Comparison of ENCODE assay signal across 9 mouse cellular contexts in the genomic region with DNA sequence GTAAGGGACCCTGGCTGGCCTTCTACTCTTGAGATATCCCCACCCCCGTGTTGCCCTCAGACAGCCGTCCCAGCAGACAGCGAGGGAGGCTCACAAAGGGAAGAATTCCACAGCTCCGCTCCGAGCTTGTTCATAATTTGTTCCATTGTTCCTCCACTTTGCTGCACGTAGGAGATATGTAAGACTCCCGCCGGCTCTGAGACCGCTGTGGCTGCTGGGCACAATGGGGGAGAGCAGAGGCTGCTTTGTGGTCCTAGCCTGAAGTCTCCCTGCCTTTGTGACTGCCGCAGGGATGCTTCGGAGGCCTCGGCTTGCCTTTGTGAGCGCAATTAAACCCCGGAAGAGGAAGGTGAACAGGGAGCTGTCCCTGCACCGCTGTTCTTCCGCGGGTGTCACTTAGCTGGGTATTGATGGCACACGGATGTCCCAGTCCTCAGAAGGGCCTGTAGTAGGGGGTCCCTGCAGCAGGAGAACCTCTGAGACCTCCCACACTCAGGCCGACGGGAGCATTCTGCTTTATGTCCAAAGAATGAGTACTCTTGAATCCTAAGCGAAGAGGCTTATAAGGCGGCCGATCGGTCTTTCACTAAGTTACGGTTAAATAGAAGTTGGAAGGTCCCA.
A peak's percentile ranks its signal among the peaks of the same experiment; 100 is the strongest.
DNase-seq lines count a peak whose midpoint lies in the region; ATAC-seq lines count a peak whose summit lies in the region.
"Had no signal": no experiment of that assay in that cellular context is flagged by ENCODE, and none has a peak within 500 bp of the region (broad histone marks: within the 10 kb centered on the region; RNA-seq: fewer than 3 reads in every experiment).

No protein-coding gene starts in this region.

- intact Hi-C loops in left cerebral cortex, postnatal 14 days (cut with DNase I) = no loop called here

- no peaks in the 10 kb centered on the region for H3K36me3 ChIP-seq in liver, embryonic 11.5 days (ENCODE audit: control insufficient read depth, insufficient read depth, low read length)
- no peaks in the 10 kb centered on the region for H3K36me3 ChIP-seq in liver, embryonic 12.5 days
- H3K36me3 ChIP-seq in forebrain, embryonic 12.5 days (replicated peaks) = no peaks in the 10 kb centered on the region
- H3K36me3 ChIP-seq in limb, embryonic 13.5 days = no peaks in the 10 kb centered on the region
- no peaks in the 10 kb centered on the region for H3K36me3 ChIP-seq in stomach, embryonic 16.5 days (ENCODE audit: control insufficient read depth, insufficient read depth, low read length)

- no peaks in the 10 kb centered on the region for H3K9me3 ChIP-seq in liver, embryonic 11.5 days (ENCODE audit: control insufficient read depth, low read length)
- no peaks in the 10 kb centered on the region for H3K9me3 ChIP-seq in liver, embryonic 12.5 days (replicated peaks)
- no peaks in the 10 kb centered on the region for H3K9me3 ChIP-seq in forebrain, embryonic 12.5 days
- no peaks in the 10 kb centered on the region for H3K9me3 ChIP-seq in limb, embryonic 13.5 days
- H3K9me3 ChIP-seq in stomach, embryonic 16.5 days (replicated peaks; ENCODE audit: control insufficient read depth, low read length) = no peaks in the 10 kb centered on the region

- no peak for ATAC-seq in liver, embryonic 11.5 days (replicated peaks; ENCODE audit: low FRiP score)
- ATAC-seq in liver, embryonic 12.5 days = no peak
- ATAC-seq in forebrain, embryonic 12.5 days (ENCODE audit: low FRiP score) = 0 out of 2 replicates have a peak, but pooled peaks have one; percentile 36
- ATAC-seq in limb, embryonic 13.5 days (ENCODE audit: low FRiP score, low read depth) = peak; percentile 48; the same call in 1 of the 2 replicates
- ATAC-seq in stomach, embryonic 16.5 days (ENCODE audit: insufficient read depth, low FRiP score) = no peak
- ATAC-seq in megakaryocyte, adult 5-6 weeks (ENCODE audit: poor library complexity, severe bottlenecking) = no peak

- no peaks in the 10 kb centered on the region for H3K4me1 ChIP-seq in liver, embryonic 11.5 days (replicated peaks; ENCODE audit: control insufficient read depth, insufficient read depth, low read length)
- H3K4me1 ChIP-seq in liver, embryonic 12.5 days = no peaks in the 10 kb centered on the region
- peaks cover 30% of the 10 kb centered on the region for H3K4me1 ChIP-seq in forebrain, embryonic 12.5 days
- peaks cover 12% of the 10 kb centered on the region for H3K4me1 ChIP-seq in limb, embryonic 13.5 days
- peaks cover 5% of the 10 kb centered on the region; the same call in 1 of the 2 replicates for H3K4me1 ChIP-seq in stomach, embryonic 16.5 days (ENCODE audit: control insufficient read depth, insufficient read depth, low read length)
- H3K4me1 ChIP-seq: megakaryocyte, embryonic 14.5 days had no signal

- peak; percentile 34 for DNase-seq in liver, embryonic 11.5 days (ENCODE audit: low spot score)
- DNase-seq in left cerebral cortex, postnatal 14 days (ENCODE audit: low spot score in 2 of 2) = no peak
- no peak for DNase-seq in kidney, adult 18-20 months

- H3K9ac ChIP-seq in liver, embryonic 11.5 days (ENCODE audit: low read depth, low read length) = no peak overlapping the region
- no peak overlapping the region for H3K9ac ChIP-seq in liver, embryonic 12.5 days
- peak overlapping the region; percentile 38; the same call in 1 of the 2 replicates for H3K9ac ChIP-seq in forebrain, embryonic 12.5 days
- H3K9ac ChIP-seq in limb, embryonic 13.5 days = peak overlapping the region; percentile 51
- H3K9ac ChIP-seq in stomach, embryonic 16.5 days (ENCODE audit: low read length) = peak overlapping the region; percentile 31; the same call in 1 of the 2 replicates

- H3K27ac ChIP-seq in liver, embryonic 11.5 days (ENCODE audit: low read depth, low read length) = no peak overlapping the region
- H3K27ac ChIP-seq in liver, embryonic 12.5 days = no peak overlapping the region
- H3K27ac ChIP-seq in forebrain, embryonic 12.5 days = peak overlapping the region; percentile 36; the same call in 1 of the 2 replicates
- no peak overlapping the region for H3K27ac ChIP-seq in limb, embryonic 13.5 days
- H3K27ac ChIP-seq in stomach, embryonic 16.5 days (ENCODE audit: low read length) = no peak overlapping the region

- 32% methylated on average over 25 of the region's 25 CpGs for WGBS in liver, embryonic 11.5 days
- 33% methylated on average over 25 of the region's 25 CpGs for WGBS in liver, embryonic 12.5 days (ENCODE audit: insufficient replicate concordance)
- WGBS in forebrain, embryonic 12.5 days = 9% methylated on average over 25 of the region's 25 CpGs
- WGBS in limb, embryonic 13.5 days = 25% methylated on average over 25 of the region's 25 CpGs
- 27% methylated on average over 25 of the region's 25 CpGs for WGBS in stomach, embryonic 16.5 days

- H3K27me3 ChIP-seq in liver, embryonic 11.5 days (replicated peaks; ENCODE audit: control insufficient read depth, insufficient read depth, low read length) = peaks cover 5% of the 10 kb centered on the region
- peaks cover 39% of the 10 kb centered on the region for H3K27me3 ChIP-seq in liver, embryonic 12.5 days (replicated peaks)
- H3K27me3 ChIP-seq in forebrain, embryonic 12.5 days = peaks cover 37% of the 10 kb centered on the region
- H3K27me3 ChIP-seq in limb, embryonic 13.5 days = peaks cover 35% of the 10 kb centered on the region
- H3K27me3 ChIP-seq in stomach, embryonic 16.5 days (ENCODE audit: control insufficient read depth, insufficient read depth, low read length) = peaks cover 5% of the 10 kb centered on the region; the same call in 1 of the 2 replicates

- H3K4me2 ChIP-seq in liver, embryonic 11.5 days = no peak overlapping the region
- H3K4me2 ChIP-seq in liver, embryonic 12.5 days = no peak overlapping the region
- H3K4me2 ChIP-seq in forebrain, embryonic 12.5 days = peak overlapping the region; percentile 50
- peak overlapping the region; percentile 56 for H3K4me2 ChIP-seq in limb, embryonic 13.5 days (replicated peaks)
- peak overlapping the region; percentile 42 for H3K4me2 ChIP-seq in stomach, embryonic 16.5 days (ENCODE audit: low read depth, low read length)

- no peak overlapping the region for H3K4me3 ChIP-seq in liver, embryonic 11.5 days (ENCODE audit: low read depth, low read length)
- H3K4me3 ChIP-seq in liver, embryonic 12.5 days = no peak overlapping the region
- H3K4me3 ChIP-seq in forebrain, embryonic 12.5 days (replicated peaks) = peak overlapping the region; percentile 19
- H3K4me3 ChIP-seq in limb, embryonic 13.5 days = peak overlapping the region; percentile 25
- H3K4me3 ChIP-seq in stomach, embryonic 16.5 days (replicated peaks; ENCODE audit: low read length) = peak overlapping the region; percentile 11; the same call in 1 of the 2 replicates
- H3K4me3 ChIP-seq: megakaryocyte, embryonic 14.5 days had no signal

Comparison
In these comparisons a context has a peak if more than half of its experiments do, and no peak if none do; other contexts are left out.
1. ATAC-seq: peak in forebrain, embryonic 12.5 days (single experiment) and limb, embryonic 13.5 days (single experiment); none in liver, embryonic 11.5 days (single experiment), liver, embryonic 12.5 days (single experiment), stomach, embryonic 16.5 days (single experiment) and megakaryocyte, adult 5-6 weeks (single experiment).
2. H3K4me2 ChIP-seq: peak in forebrain, embryonic 12.5 days (single experiment), limb, embryonic 13.5 days (single experiment) and stomach, embryonic 16.5 days (single experiment); none in liver, embryonic 11.5 days (single experiment) and liver, embryonic 12.5 days (single experiment).
3. H3K4me3 ChIP-seq: peak in forebrain, embryonic 12.5 days (single experiment), limb, embryonic 13.5 days (single experiment) and stomach, embryonic 16.5 days (single experiment); none in liver, embryonic 11.5 days (single experiment) and liver, embryonic 12.5 days (single experiment).
4. H3K9ac ChIP-seq: peak in forebrain, embryonic 12.5 days (single experiment), limb, embryonic 13.5 days (single experiment) and stomach, embryonic 16.5 days (single experiment); none in liver, embryonic 11.5 days (single experiment) and liver, embryonic 12.5 days (single experiment).